Mouse (Mus musculus): ENCODE measurements at regions not wholly inside any gene's neighbourhood (a gene's known extent, or its start where the extent isn't known, plus 50 kb on each side); places are given as distances from the start of the nearest gene placed in this dataset.

- Histone ChIP-seq H3K27me3 (ENCODE audit: insufficient read depth, low read length) (no peaks in the 10 kb centered on the region), H3K27ac (ENCODE audit: low read depth, low read length) (no peak overlapping the region), H3K9me3 (ENCODE audit: low read length) (no peaks in the 10 kb centered on the region), H3K4me3 (ENCODE audit: low read depth, low read length) (no peak overlapping the region), H3K36me3 (ENCODE audit: insufficient read depth, low read length) (no peaks in the 10 kb centered on the region), H3K4me2 (ENCODE audit: low read depth, low read length, poor library complexity, severe bottlenecking) (no peak overlapping the region), H3K4me1 (ENCODE audit: insufficient read depth, low read length) (no peaks in the 10 kb centered on the region), H3K9ac (replicated peaks; ENCODE audit: low read length, poor library complexity, severe bottlenecking) (no peak overlapping the region)
- WGBS: 66% methylated on average over 3 of the region's 3 CpGs
- no peak for TF ChIP-seq CTCF (IDR thresholded peaks at IDR 0.05)
- ATAC-seq (ENCODE audit: low FRiP score) (no peak), DNase-seq (ENCODE audit: low spot score) (no peak)
Observed at GRCm38 (mm10) chr5:100249757-100250156, 90.1 kb upstream of the Tmem150c start.

- H3K36me3 ChIP-seq (ENCODE audit: insufficient read depth, low read length): no peaks in the 10 kb centered on the region
- H3K9me3 ChIP-seq (ENCODE audit: low read length): no peaks in the 10 kb centered on the region
- DNase-seq (ENCODE audit: low spot score) (no peak), ATAC-seq (ENCODE audit: low FRiP score) (no peak)
- no peaks in the 10 kb centered on the region for H3K27me3 ChIP-seq (ENCODE audit: insufficient read depth, low read length)
- TF ChIP-seq CTCF (IDR thresholded peaks at IDR 0.05): no peak
- no peak overlapping the region for H3K27ac ChIP-seq (ENCODE audit: low read depth, low read length)
- no peak overlapping the region for H3K9ac ChIP-seq (replicated peaks; ENCODE audit: low read length, poor library complexity, severe bottlenecking)
- H3K4me2 ChIP-seq (ENCODE audit: low read depth, low read length, poor library complexity, severe bottlenecking): no peak overlapping the region
- 80% methylated on average over 5 of the region's 5 CpGs for WGBS
- H3K4me1 ChIP-seq (ENCODE audit: insufficient read depth, low read length): no peaks in the 10 kb centered on the region
- H3K4me3 ChIP-seq (ENCODE audit: low read depth, low read length): no peak overlapping the region
Observed at GRCm38 (mm10) chr5:100248611-100249010, 89.0 kb upstream of the Tmem150c start.

DNA sequence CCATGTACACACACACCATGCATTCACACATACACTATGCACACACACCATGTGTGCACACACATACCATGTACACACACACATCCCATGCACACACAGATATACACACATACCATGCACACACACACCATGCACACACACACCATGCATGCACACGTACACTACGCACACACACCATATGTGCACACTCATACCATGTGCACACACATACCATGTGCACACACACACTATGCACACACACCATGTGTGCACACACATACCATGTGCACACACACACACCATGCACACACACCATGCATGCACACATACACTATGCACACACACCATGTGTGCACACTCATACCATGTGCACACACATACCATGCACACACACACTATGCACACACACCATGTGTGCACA lies 87.1 kb upstream of the Tmem150c start:
- Histone ChIP-seq H3K9me3 (ENCODE audit: low read length) (no peaks in the 10 kb centered on the region), H3K27me3 (ENCODE audit: insufficient read depth, low read length) (no peaks in the 10 kb centered on the region), H3K4me3 (ENCODE audit: low read depth, low read length) (no peak overlapping the region), H3K9ac (replicated peaks; ENCODE audit: low read length, poor library complexity, severe bottlenecking) (no peak overlapping the region), H3K4me1 (ENCODE audit: insufficient read depth, low read length) (no peaks in the 10 kb centered on the region), H3K27ac (ENCODE audit: low read depth, low read length) (no peak overlapping the region), H3K36me3 (ENCODE audit: insufficient read depth, low read length) (no peaks in the 10 kb centered on the region), H3K4me2 (ENCODE audit: low read depth, low read length, poor library complexity, severe bottlenecking) (no peak overlapping the region)
- no peak for TF ChIP-seq CTCF (IDR thresholded peaks at IDR 0.05)
- DNase-seq (ENCODE audit: low spot score) (no peak), ATAC-seq (ENCODE audit: low FRiP score) (no peak)
- 97% methylated on average over 2 of the region's 2 CpGs for whole genome bisulfite sequencing

GRCm38 (mm10) chr5:100244811-100245210 lies 85.2 kb upstream of the Tmem150c start:
- Histone ChIP-seq H3K9me3 (ENCODE audit: low read length) (no peaks in the 10 kb centered on the region), H3K36me3 (ENCODE audit: insufficient read depth, low read length) (no peaks in the 10 kb centered on the region), H3K4me1 (ENCODE audit: insufficient read depth, low read length) (no peaks in the 10 kb centered on the region), H3K4me3 (ENCODE audit: low read depth, low read length) (no peak overlapping the region), H3K4me2 (ENCODE audit: low read depth, low read length, poor library complexity, severe bottlenecking) (no peak overlapping the region), H3K27ac (ENCODE audit: low read depth, low read length) (no peak overlapping the region), H3K9ac (replicated peaks; ENCODE audit: low read length, poor library complexity, severe bottlenecking) (no peak overlapping the region), H3K27me3 (ENCODE audit: insufficient read depth, low read length) (no peaks in the 10 kb centered on the region)
- 64% methylated on average over 3 of the region's 3 CpGs for WGBS
- TF ChIP-seq CTCF (IDR thresholded peaks at IDR 0.05): no peak
- no peak for DNase-seq (ENCODE audit: low spot score)
- no peak for ATAC-seq (ENCODE audit: low FRiP score)

GRCm38 (mm10) chr5:100240876-100241275 lies 81.3 kb upstream of the Tmem150c start:
- TF ChIP-seq CTCF (IDR thresholded peaks at IDR 0.05): peak; percentile 72
- no peaks in the 10 kb centered on the region for H3K9me3 ChIP-seq (ENCODE audit: low read length)
- 66% methylated on average over 6 of the region's 6 CpGs for WGBS
- no peak overlapping the region for H3K4me3 ChIP-seq (ENCODE audit: low read depth, low read length)
- DNase-seq (ENCODE audit: low spot score) (peak; percentile 40), ATAC-seq (ENCODE audit: low FRiP score) (no peak)
- H3K36me3 ChIP-seq (ENCODE audit: insufficient read depth, low read length): no peaks in the 10 kb centered on the region
- H3K27ac ChIP-seq (ENCODE audit: low read depth, low read length): no peak overlapping the region
- H3K9ac ChIP-seq (replicated peaks; ENCODE audit: low read length, poor library complexity, severe bottlenecking): no peak overlapping the region
- no peak overlapping the region for H3K4me2 ChIP-seq (ENCODE audit: low read depth, low read length, poor library complexity, severe bottlenecking)
- no peaks in the 10 kb centered on the region for H3K27me3 ChIP-seq (ENCODE audit: insufficient read depth, low read length)
- no peaks in the 10 kb centered on the region for H3K4me1 ChIP-seq (ENCODE audit: insufficient read depth, low read length)

GRCm38 (mm10) chr5:100239632-100240031 lies 80.0 kb upstream of the Tmem150c start:
- no peaks in the 10 kb centered on the region for H3K36me3 ChIP-seq (ENCODE audit: insufficient read depth, low read length)
- no peak overlapping the region for H3K27ac ChIP-seq (ENCODE audit: low read depth, low read length)
- DNase-seq (ENCODE audit: low spot score): peak; percentile 27
- H3K27me3 ChIP-seq (ENCODE audit: insufficient read depth, low read length): no peaks in the 10 kb centered on the region
- H3K4me2 ChIP-seq (ENCODE audit: low read depth, low read length, poor library complexity, severe bottlenecking): no peak overlapping the region
- H3K4me1 ChIP-seq (ENCODE audit: insufficient read depth, low read length): no peaks in the 10 kb centered on the region
- H3K9ac ChIP-seq (replicated peaks; ENCODE audit: low read length, poor library complexity, severe bottlenecking): no peak overlapping the region
- no peak for TF ChIP-seq CTCF (IDR thresholded peaks at IDR 0.05)
- 39% methylated on average over 7 of the region's 7 CpGs for WGBS
- peak; percentile 20; the same call in 1 of the 2 replicates for ATAC-seq (ENCODE audit: low FRiP score)
- H3K4me3 ChIP-seq (ENCODE audit: low read depth, low read length): no peak overlapping the region
- H3K9me3 ChIP-seq (ENCODE audit: low read length): no peaks in the 10 kb centered on the region
